10 mouse cellular contexts compared by ENCODE assay signal in genomic region chr10:86389913-86390312, GRCm38 (mm10).
DNase-seq lines count a peak whose midpoint lies in the region; ATAC-seq lines count a peak whose summit lies in the region.
"Had no signal": no experiment of that assay in that cellular context is flagged by ENCODE, and none has a peak within 500 bp of the region (broad histone marks: within the 10 kb centered on the region; RNA-seq: fewer than 3 reads in every experiment).

No protein-coding gene starts in this region.

- 33% methylated on average over 2 of the region's 2 CpGs for WGBS in forebrain, embryonic 11.5 days
- WGBS in forebrain, embryonic 10.5 days: 57% methylated on average over 2 of the region's 2 CpGs
- 47% methylated on average over 2 of the region's 2 CpGs for WGBS in neural tube, embryonic 13.5 days
- 27% methylated on average over 2 of the region's 2 CpGs for WGBS in neural tube, embryonic 15.5 days
- 45% methylated on average over 2 of the region's 2 CpGs for WGBS in hindbrain, embryonic 16.5 days

- H3K9me3 ChIP-seq in forebrain, embryonic 11.5 days (ENCODE audit: control insufficient read depth, low read length): no peaks in the 10 kb centered on the region
- no peaks in the 10 kb centered on the region; the same call in 1 of the 2 replicates for H3K9me3 ChIP-seq in forebrain, embryonic 10.5 days
- H3K9me3 ChIP-seq in neural tube, embryonic 13.5 days: no peaks in the 10 kb centered on the region
- no peaks in the 10 kb centered on the region for H3K9me3 ChIP-seq in neural tube, embryonic 15.5 days (replicated peaks)
- H3K9me3 ChIP-seq in hindbrain, embryonic 16.5 days (ENCODE audit: control insufficient read depth, low read length): peaks cover 4% of the 10 kb centered on the region

- no peaks in the 10 kb centered on the region for H3K36me3 ChIP-seq in forebrain, embryonic 11.5 days (ENCODE audit: control insufficient read depth, insufficient read depth, low read length)
- H3K36me3 ChIP-seq in forebrain, embryonic 10.5 days (replicated peaks): no peaks in the 10 kb centered on the region
- H3K36me3 ChIP-seq in neural tube, embryonic 13.5 days: no peaks in the 10 kb centered on the region
- 0 out of 2 replicates have a peak, but pooled peaks cover 2% of the 10 kb centered on the region for H3K36me3 ChIP-seq in neural tube, embryonic 15.5 days
- 0 out of 2 replicates have a peak, but pooled peaks cover 2% of the 10 kb centered on the region for H3K36me3 ChIP-seq in hindbrain, embryonic 16.5 days (ENCODE audit: control insufficient read depth, insufficient read depth, low read length)

- 0 out of 2 replicates have a peak, but pooled peaks cover 3% of the 10 kb centered on the region for H3K4me1 ChIP-seq in forebrain, embryonic 11.5 days (replicated peaks; ENCODE audit: control insufficient read depth, insufficient read depth, low read length)
- H3K4me1 ChIP-seq in forebrain, embryonic 10.5 days: peaks cover 20% of the 10 kb centered on the region
- H3K4me1 ChIP-seq in neural tube, embryonic 13.5 days (replicated peaks): peaks cover 16% of the 10 kb centered on the region
- peaks cover 15% of the 10 kb centered on the region; the same call in 1 of the 2 replicates for H3K4me1 ChIP-seq in neural tube, embryonic 15.5 days
- H3K4me1 ChIP-seq in hindbrain, embryonic 16.5 days (ENCODE audit: control insufficient read depth, insufficient read depth, low read depth, low read length): peaks cover 10% of the 10 kb centered on the region

- H3K9ac ChIP-seq in forebrain, embryonic 11.5 days (ENCODE audit: low read length): no peak overlapping the region
- no peak overlapping the region for H3K9ac ChIP-seq in neural tube, embryonic 13.5 days
- H3K9ac ChIP-seq in neural tube, embryonic 15.5 days (replicated peaks): no peak overlapping the region
- no peak overlapping the region for H3K9ac ChIP-seq in hindbrain, embryonic 16.5 days (ENCODE audit: low read depth, low read length)

- no peak overlapping the region for H3K4me3 ChIP-seq in forebrain, embryonic 11.5 days (ENCODE audit: low read depth, low read length)
- no peak overlapping the region for H3K4me3 ChIP-seq in forebrain, embryonic 10.5 days
- H3K4me3 ChIP-seq in neural tube, embryonic 13.5 days: no peak overlapping the region
- H3K4me3 ChIP-seq in neural tube, embryonic 15.5 days (replicated peaks): no peak overlapping the region
- no peak overlapping the region for H3K4me3 ChIP-seq in hindbrain, embryonic 16.5 days (ENCODE audit: low read length)
- H3K4me3 ChIP-seq: gastrocnemius, adult 2 months had no signal

- no peak overlapping the region for H3K4me2 ChIP-seq in forebrain, embryonic 11.5 days (ENCODE audit: low read depth, low read length, severe bottlenecking)
- no peak overlapping the region for H3K4me2 ChIP-seq in neural tube, embryonic 13.5 days
- H3K4me2 ChIP-seq in neural tube, embryonic 15.5 days: no peak overlapping the region
- H3K4me2 ChIP-seq in hindbrain, embryonic 16.5 days (ENCODE audit: low read length): no peak overlapping the region

- 0 out of 2 replicates have a peak overlapping the region, but pooled peaks have one; percentile 41 for H3K27ac ChIP-seq in forebrain, embryonic 11.5 days (ENCODE audit: low read depth, low read length)
- no peak overlapping the region for H3K27ac ChIP-seq in forebrain, embryonic 10.5 days
- H3K27ac ChIP-seq in neural tube, embryonic 13.5 days (replicated peaks): no peak overlapping the region
- no peak overlapping the region for H3K27ac ChIP-seq in neural tube, embryonic 15.5 days (replicated peaks)
- H3K27ac ChIP-seq in hindbrain, embryonic 16.5 days (ENCODE audit: low read depth, low read length): no peak overlapping the region
- H3K27ac ChIP-seq: gastrocnemius, adult 2 months had no signal

- peak; percentile 78 for ATAC-seq in forebrain, embryonic 11.5 days (replicated peaks; ENCODE audit: low FRiP score)
- peak; percentile 56; the same call in 1 of the 2 replicates for ATAC-seq in neural tube, embryonic 13.5 days (ENCODE audit: low read depth)
- ATAC-seq in neural tube, embryonic 15.5 days (ENCODE audit: low FRiP score): no peak
- peak; percentile 52 for ATAC-seq in hindbrain, embryonic 16.5 days

- H3K27me3 ChIP-seq in forebrain, embryonic 11.5 days (ENCODE audit: control insufficient read depth, insufficient read depth, low read length): no peaks in the 10 kb centered on the region
- no peaks in the 10 kb centered on the region for H3K27me3 ChIP-seq in forebrain, embryonic 10.5 days (ENCODE audit: poor library complexity, severe bottlenecking)
- H3K27me3 ChIP-seq in neural tube, embryonic 13.5 days: no peaks in the 10 kb centered on the region
- H3K27me3 ChIP-seq in neural tube, embryonic 15.5 days (replicated peaks): no peaks in the 10 kb centered on the region
- no peaks in the 10 kb centered on the region for H3K27me3 ChIP-seq in hindbrain, embryonic 16.5 days (replicated peaks; ENCODE audit: control insufficient read depth, insufficient read depth, low read length)

- no peak for DNase-seq in forebrain, embryonic 11.5 days (ENCODE audit: low spot score)
- DNase-seq in forebrain, embryonic 10.5 days (ENCODE audit: extremely low spot score, low spot score): no peak
- DNase-seq in retina, postnatal 1 day: peak; percentile 77
- no peak for DNase-seq in spleen, postnatal 4 days (ENCODE audit: low spot score in 2 of 2)
- no peak for DNase-seq in embryo, embryonic 10.5 days (ENCODE audit: low spot score)
- DNase-seq: gastrocnemius, adult 2 months; kidney, postnatal 25 days had no signal
